ENCODE assay signal across 1 mouse cellular context in the genomic region with DNA sequence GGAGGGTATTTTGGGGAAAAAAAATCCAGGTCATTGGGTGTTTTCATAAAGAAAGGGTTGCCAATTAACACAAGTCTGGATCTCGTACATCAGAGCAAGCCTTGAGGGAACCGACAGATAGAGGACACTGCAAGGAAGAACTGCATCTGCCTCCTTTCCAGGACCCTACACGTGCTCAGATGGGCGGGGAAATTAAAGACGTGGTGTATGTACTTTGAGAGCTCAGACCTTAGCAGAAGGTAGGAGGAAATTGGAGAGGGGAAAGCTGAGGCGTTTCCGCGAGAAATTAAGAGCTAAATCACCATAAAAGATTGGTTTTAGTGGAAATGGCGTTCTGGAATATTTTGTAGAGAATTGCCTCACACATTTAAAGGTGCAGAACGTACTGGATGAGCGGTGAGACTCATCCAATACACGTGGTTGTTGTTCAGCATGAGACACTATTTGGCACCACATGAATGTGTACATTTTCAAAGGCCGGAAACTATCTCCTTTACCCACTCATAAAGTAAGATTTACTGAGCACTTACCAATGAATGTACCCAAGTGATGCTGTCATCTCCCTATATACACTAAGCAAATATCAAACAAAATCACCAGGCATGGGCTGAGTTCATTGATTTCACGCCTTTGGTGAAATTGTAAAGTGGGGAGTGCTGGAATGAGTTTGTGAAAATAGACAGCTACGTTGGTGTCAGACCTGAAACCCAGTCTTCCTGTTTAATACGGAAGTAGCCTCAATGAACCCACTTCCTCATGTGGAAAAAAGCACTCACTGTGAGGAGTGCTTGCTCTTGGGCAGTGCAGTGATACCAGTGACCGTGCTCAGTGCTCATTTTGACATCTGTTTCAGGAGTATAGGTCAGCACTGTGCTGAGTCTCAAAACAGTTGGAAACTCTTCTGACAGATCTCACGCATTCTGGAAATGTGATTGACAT.
TF ChIP-seq lines count a peak whose summit lies in the region.

No protein-coding gene starts in this region.

TF ChIP-seq in CH12.LX, 34 proteins besides CTCF, POLR2A, EP300 and RAD21:
- no peak for TF ChIP-seq MAZ (IDR thresholded peaks at IDR 0.05; ENCODE audit: low read depth, low read length)
- no peak for TF ChIP-seq ZC3H11A (IDR thresholded peaks at IDR 0.05; ENCODE audit: low read depth, low read length)
- no peak for TF ChIP-seq KAT2A (IDR thresholded peaks at IDR 0.05; ENCODE audit: insufficient replicate concordance, low read length)
- peak; percentile 55 for TF ChIP-seq NELFE (IDR thresholded peaks at IDR 0.05; ENCODE audit: low read depth, low read length)
- peak; percentile 77 for TF ChIP-seq MYC (IDR thresholded peaks at IDR 0.05; ENCODE audit: low read depth, low read length)
- peak; percentile 93 for TF ChIP-seq ELF1 (IDR thresholded peaks at IDR 0.05; ENCODE audit: low read depth, low read length)
- TF ChIP-seq GABPA (IDR thresholded peaks at IDR 0.05; ENCODE audit: insufficient replicate concordance, low read depth, low read length): no peak
- peak; percentile 45; the same call in 1 of the 2 replicates for TF ChIP-seq MEF2A (IDR thresholded peaks at IDR 0.05; ENCODE audit: borderline replicate concordance, low read depth, low read length)
- peak; percentile 65 for TF ChIP-seq HCFC1 (IDR thresholded peaks at IDR 0.05; ENCODE audit: low read depth, low read length)
- no peak for TF ChIP-seq USF1 (IDR thresholded peaks at IDR 0.05; ENCODE audit: low read depth, low read length)
- peak; percentile 35; the same call in 1 of the 2 replicates for TF ChIP-seq ETS1 (conservative IDR thresholded peaks at IDR 0.05; ENCODE audit: low read depth, low read length)
- no peak for TF ChIP-seq ZMIZ1 (IDR thresholded peaks at IDR 0.05; ENCODE audit: low read depth, low read length)
- TF ChIP-seq CHD1 (IDR thresholded peaks at IDR 0.05; ENCODE audit: low read depth, low read length): no peak
- peak; percentile 60 for TF ChIP-seq JUND (conservative IDR thresholded peaks at IDR 0.05; ENCODE audit: low read depth, low read length)
- peak; percentile 74; the same call in 1 of the 2 replicates for TF ChIP-seq RCOR1 (conservative IDR thresholded peaks at IDR 0.05; ENCODE audit: low read depth, low read length)
- no peak for TF ChIP-seq TBP (conservative IDR thresholded peaks at IDR 0.05; ENCODE audit: low read depth, low read length)
- 0 out of 2 replicates have a peak, but pooled peaks have one; percentile 40 for TF ChIP-seq ZKSCAN1 (IDR thresholded peaks at IDR 0.05; ENCODE audit: borderline replicate concordance, low read depth, low read length)
- TF ChIP-seq NRF1 (IDR thresholded peaks at IDR 0.05; ENCODE audit: low read depth, low read length): 0 out of 2 replicates have a peak, but pooled peaks have one; percentile 21
- TF ChIP-seq MAFK (IDR thresholded peaks at IDR 0.05; ENCODE audit: insufficient replicate concordance, low read length): 0 out of 2 replicates have a peak, but pooled peaks have one; percentile 13
- peak; percentile 87 for TF ChIP-seq MAX (IDR thresholded peaks at IDR 0.05; ENCODE audit: low read length)
- TF ChIP-seq JUN (IDR thresholded peaks at IDR 0.05; ENCODE audit: insufficient read depth, low read depth, low read length): peak; percentile 42; the same call in 1 of the 2 replicates
- no peak for TF ChIP-seq UBTF (IDR thresholded peaks at IDR 0.05; ENCODE audit: low read depth, low read length)
- TF ChIP-seq PAX5 (IDR thresholded peaks at IDR 0.05; ENCODE audit: low read length): no peak
- TF ChIP-seq SIN3A (IDR thresholded peaks at IDR 0.05; ENCODE audit: low read length): peak; percentile 94
- TF ChIP-seq IRF4 (IDR thresholded peaks at IDR 0.05; ENCODE audit: low read depth, low read length): peak; percentile 63; the same call in 1 of the 2 replicates
- TF ChIP-seq ZNF384 (IDR thresholded peaks at IDR 0.05; ENCODE audit: low read depth, low read length): peak; percentile 36; the same call in 1 of the 2 replicates
- no peak for TF ChIP-seq USF2 (conservative IDR thresholded peaks at IDR 0.05; ENCODE audit: low read depth, low read length)
- TF ChIP-seq TCF12 (IDR thresholded peaks at IDR 0.05; ENCODE audit: low read depth, low read length): peak; percentile 37; the same call in 1 of the 2 replicates
- no peak; the same call in 1 of the 2 replicates for TF ChIP-seq POLR2AphosphoS2 (IDR thresholded peaks at IDR 0.05; ENCODE audit: low read depth, low read length)
- no peak for TF ChIP-seq SMC3 (IDR thresholded peaks at IDR 0.05; ENCODE audit: low read depth, low read length)
- 0 out of 2 replicates have a peak, but pooled peaks have one; percentile 22 for TF ChIP-seq E2F4 (IDR thresholded peaks at IDR 0.05; ENCODE audit: insufficient replicate concordance, low read depth, low read length)
- TF ChIP-seq MXI1 (IDR thresholded peaks at IDR 0.05; ENCODE audit: low read depth, low read length): peak; percentile 93
- TF ChIP-seq BHLHE40 (IDR thresholded peaks at IDR 0.05; ENCODE audit: low read depth, low read length): peak; percentile 44; the same call in 1 of the 2 replicates
- no peak for TF ChIP-seq CHD2 (IDR thresholded peaks at IDR 0.05; ENCODE audit: low read length)
TF ChIP-seq in CH12.LX: peak in this region for 20.
